Mouse (Mus musculus): ENCODE data around the gene Ccdc146.

Ccdc146 gene

DNA sequence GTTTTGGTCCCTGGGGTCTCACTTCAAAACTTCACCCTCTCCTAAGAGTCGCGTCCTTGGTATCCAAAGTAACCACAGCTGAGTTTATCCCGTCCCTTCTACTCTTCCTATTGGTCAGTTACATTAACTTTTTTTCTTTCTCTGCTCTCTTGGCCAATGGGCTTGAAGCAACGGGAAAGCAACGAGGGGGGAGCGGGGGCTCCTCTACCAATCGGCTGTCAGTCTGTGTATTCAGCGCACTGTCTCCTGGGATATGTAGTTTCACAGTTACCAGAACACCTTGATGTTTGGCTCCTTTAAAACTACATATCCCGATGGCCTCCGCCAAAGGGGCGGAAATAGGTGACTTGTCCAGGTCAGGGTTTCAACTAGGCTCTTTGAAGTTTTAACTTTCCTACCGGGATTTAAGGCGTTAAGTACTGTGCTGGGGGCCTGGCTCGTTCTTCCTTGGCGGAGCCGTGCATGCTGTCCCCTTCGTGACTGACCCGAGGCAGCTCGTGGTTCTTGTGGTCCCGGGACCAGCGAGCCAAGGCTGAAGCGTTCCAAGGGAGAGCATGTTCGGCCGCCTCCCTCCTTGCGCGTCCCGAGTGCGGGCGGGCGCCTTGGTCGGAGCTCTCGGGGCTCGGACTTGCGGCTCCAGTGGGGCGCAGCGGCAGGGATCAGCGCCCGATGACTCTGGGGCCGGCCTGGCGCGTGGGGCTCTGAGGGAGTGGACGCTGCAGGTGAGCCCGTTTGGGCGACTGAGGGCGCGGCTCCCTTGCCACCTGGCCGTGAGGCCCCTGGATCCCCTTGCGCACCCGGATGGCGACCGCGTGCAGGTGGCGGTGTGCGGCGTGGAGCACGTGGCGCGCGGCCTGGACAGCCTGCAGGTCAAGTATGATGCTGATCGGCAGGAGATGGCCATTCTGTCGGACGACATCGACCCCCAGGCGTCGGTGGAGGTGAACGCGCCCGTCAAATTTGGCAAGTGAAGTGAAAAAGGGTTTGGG, at the start of gene Ccdc146, which contains the start of gene Fam185a:
TSS of gene Ccdc146 (minus strand) at position 64 of the 989 bp plus-strand sequence.
TSS of gene Fam185a (plus strand) at position 345 of the 989 bp plus-strand sequence.
- peak; percentile 99 for DNase-seq (ENCODE audit: low spot score)

DNA sequence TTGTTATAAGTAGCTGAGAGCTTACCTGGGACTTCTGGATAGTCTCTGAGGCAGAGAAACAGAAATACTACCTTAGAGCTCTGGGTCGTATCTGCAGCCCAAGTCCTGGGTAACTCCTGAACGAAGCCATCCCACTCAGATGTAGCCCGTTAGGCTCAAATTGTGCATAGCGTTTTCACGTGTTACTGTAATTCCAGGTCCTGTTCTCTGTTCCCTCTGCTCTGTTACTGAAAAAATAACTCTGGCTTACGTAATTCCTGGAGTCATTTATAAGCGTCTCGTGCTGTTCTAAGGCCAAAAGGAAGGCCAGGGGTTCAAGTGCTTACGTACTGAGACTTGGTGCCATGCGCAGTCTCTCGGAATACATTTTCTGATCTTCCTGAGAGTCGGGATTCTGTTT, 43.6 kb upstream of the Ccdc146 start:
- no peak for DNase-seq (ENCODE audit: low spot score)

DNA sequence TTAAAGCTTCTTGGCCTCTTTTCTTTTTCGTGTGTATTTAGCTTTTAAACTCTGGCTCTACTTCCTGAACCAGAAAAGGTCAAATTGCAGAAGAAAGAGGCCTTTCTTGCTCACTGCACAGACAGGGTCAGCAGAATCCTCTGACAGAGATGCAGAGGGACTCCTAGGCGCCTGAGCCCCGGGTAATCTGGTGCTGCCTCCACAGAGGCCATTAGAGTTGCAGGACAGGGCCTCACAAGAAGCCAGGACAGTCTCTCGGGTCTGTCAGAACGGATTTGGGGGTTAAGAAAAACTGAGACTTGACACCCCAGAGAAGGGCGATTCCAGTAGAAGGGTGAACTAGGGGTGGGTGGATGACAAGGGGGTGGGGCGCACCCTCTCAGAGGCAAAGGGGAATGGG, 42.9 kb upstream of the Ccdc146 start:
- DNase-seq (ENCODE audit: low spot score) = no peak

DNA sequence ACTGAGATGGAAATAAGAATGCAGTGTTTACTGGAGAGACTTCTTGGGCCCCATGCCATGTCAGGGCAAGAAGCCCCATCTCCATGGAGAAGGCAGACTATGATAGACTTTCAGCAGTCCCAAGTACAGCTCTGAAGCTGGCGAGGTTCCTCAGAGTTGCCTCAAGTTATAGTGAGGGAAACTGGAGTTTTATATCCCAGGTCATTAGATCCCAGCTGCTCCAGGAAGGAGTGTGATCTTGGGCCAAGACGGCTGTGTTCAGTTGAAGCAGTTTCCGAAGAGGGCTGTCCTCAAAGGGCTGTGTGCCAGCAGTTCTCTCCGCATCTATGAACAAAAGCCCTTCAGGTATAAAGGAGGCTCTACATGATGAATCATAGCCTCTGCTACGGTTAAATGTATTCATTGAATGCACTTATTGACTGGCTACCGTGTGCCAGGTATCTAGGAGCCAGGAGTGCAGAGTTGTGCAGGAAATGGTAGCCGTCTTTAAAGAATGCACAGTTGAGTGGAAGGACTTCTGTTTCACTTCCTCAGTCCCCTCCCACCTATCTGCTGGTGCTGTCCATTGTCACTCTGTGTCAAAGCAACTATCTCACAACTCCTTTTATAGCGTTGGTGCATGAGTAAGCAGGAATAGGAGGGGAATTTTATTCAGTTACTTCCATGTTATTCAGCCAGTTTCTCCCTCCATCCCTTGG, 16.5 kb upstream of the Ccdc146 start:
- DNase-seq (ENCODE audit: low spot score) = no peak

DNA sequence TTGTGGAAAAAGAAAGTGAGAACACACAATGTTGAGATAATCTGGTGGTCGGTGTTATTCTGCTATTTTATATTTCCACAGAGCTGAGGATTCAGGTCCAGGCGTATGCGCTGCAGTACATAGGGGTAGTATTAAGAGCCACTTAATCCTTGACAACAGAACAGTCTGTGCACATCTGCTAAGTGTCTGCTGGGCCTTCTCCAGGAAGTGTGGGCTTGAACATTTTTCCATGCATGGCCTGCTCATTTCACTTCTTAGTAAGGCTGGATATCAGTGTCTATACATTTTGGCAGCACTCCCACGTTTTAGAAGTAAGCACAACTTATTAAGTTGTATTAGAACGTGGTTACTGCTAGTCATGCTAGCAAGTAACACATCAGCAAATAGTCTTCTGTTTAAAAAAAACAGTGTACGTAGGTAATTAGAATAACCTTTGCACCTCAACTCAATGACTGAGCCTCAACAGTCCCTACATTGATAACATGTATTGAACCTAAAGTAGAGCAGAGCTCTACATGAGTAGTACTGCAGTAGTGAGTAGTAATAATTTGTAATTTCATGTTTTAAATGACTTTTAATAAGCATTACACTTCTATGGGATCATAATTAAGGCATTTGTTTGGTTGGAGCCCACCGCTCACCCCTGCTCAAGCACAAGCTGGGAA, 15.1 kb upstream of the Ccdc146 start:
- DNase-seq (ENCODE audit: low spot score) = no peak

DNA sequence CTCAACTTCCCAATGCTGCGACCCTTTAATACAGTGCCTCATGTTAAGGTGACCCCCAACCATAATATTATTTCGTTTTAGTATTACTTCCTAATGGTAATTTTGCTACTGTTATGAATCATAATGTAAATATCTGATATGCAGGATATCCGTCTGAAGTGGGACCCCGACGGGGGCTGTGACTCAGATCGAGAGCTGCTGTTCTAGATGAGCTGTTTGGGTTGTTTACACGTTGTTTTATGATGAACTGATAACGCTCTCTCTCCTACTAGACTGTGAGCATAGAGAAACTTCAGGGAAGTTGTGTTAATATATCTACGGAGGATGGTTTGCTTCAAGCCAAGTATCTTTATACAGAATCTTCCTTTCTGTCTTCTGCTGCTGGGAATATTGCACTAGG, 14.0 kb upstream of the Ccdc146 start:
- no peak for DNase-seq (ENCODE audit: low spot score)

DNA sequence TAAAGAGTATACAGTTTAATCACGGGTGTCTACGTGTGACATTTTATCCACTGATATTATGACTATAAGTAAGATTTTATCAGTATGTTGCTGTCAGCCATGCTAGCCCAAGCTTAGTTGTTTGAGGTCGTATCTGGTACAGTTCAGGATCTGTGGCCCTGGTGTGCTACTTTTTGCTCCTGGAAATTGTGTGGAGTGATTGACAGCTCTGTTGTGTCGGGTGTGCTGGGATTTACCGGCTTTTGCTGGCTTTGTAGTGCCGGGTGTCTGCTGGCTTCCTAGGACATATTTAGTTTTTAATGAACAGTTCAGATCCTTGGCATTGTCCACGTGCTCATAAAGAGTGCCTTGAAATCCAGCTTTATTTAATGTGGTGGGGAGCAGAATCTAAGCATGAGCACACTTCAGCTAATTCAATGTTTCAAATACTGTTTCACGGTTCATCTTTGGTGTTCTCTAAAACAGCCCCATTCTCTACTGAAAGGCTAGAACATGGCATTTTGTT, 12.0 kb upstream of the Ccdc146 start:
- no peak for DNase-seq (ENCODE audit: low spot score)

DNA sequence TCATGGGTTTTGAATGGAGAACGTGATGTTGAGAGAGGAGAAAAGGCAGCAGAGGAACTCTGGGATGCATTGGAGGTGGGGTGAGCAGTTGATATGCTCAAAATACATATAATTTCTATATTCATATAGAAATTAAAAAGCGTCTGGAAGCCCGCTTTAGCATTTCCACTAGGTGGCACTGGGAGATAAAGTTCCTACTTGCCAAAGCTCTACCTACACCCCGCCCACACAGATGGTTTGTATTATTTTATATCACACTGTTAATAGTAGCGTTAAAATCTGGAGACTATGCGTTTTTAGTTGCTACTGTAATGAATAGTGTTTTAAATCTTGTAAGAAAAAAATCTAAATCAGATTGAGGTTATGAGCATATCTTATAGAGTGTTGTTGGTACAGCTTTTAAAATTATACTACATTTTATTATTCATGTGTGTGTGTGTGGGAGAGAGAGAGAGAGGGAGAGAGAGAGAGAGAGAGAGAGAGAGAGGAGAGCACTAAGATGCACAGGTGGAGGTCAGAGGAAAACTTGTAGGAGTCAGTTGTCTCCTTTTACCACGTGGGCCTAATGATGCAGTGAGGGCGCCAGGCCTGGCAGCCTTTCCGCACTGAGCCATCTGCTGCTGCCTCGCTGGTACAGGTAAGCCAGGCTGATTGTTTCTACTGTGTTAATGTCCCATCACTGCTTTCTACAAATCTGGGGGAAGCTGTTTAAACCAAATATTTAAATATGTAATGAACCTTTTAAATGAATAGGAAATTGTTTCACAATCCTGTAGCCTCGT, 9.9 kb upstream of the Ccdc146 start:
- DNase-seq (ENCODE audit: low spot score) = no peak

DNA sequence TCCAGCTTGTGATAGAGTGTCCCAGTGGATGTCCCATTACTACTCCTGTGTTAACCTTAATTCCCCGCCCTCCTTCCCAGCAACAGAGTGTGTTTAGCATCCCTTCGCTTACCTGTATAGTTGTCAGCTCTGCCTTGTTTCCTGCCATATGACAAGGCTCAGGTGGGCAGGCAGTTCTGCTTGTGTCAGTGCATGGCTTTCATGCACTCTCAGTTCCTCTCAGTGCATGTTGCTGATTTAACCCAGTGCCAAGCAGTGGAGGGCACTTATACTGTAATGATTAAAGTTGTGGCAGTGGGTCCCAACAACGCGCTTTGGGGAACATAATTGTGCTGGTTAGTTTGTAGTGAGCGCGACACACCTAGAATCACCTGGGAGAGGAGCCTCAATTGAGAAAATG, 2.2 kb upstream of the Ccdc146 start:
- DNase-seq (ENCODE audit: low spot score) = no peak

DNA sequence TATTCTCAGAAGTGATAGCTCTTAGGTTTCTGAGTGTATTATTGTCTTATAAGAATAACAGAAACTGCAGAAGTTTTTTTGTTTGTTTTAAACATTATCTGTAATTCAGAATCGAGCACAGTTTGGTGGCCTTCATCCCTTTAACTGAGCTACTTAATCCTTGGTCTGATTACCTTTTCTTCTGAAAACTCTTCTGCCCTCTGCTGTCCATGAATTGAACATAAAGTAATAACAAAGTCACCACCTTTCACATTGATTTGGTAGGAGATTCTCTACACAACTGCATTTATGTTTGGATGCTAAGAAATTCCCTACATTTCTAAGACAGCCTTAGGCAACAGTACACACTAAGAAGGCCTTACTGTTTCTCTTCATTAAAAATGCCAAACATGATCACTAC, 3.9 kb downstream of the Ccdc146 start:
- DNase-seq (ENCODE audit: low spot score) = peak; percentile 56

DNA sequence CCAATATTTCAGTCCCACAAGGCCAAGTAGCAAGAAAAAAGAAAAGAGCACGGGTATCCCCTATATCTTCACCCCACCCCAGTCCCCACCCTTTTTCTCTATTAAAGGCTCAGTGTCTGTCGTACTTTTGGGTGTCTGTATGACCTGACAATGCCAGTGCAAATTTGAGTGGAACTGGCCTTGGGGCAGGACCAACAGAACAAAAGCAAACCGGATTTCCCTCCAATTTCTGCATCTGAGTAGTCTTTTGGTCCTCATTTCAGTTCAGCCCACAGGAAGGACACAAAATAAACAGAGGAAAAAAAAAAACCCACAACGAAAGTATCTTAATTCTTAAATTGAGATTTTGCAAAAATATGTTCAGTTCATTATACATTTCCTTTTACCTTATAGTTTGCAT, 5.9 kb downstream of the Ccdc146 start:
- DNase-seq (ENCODE audit: low spot score) = no peak

DNA sequence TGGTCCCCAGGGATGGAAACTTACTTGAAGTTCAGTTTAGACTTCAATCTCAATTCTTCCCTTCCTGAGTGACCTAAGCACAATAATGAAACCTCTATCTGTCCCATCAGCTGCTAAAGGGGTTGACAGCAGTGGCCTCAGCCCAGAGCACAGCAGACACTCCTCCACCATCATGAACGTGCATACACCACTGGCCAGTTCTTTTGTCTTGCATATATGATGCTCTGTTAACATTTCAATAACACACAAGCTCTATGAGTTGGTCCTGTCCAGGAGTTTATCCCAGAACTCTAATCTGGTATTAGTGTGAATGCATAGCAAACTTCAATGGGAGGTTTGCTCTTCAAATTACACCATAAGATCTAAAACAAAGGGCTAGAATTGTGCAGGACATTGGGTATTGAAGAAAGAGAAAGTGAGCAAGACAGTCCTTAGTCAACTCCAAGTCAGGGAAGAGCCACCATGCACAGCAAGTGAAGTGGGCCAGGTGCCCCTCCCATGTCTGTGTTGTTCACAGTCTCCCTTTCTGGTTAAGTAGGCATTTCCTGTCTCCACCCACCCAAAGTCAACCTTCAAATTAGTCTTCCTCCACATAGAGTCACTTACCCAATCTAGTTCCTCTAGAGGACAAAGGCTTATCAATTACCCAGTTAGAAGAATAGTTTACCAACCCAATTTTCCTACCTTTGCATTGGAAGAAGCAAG, 10.2 kb downstream of the Ccdc146 start:
- DNase-seq (ENCODE audit: low spot score) = peak; percentile 15

DNA sequence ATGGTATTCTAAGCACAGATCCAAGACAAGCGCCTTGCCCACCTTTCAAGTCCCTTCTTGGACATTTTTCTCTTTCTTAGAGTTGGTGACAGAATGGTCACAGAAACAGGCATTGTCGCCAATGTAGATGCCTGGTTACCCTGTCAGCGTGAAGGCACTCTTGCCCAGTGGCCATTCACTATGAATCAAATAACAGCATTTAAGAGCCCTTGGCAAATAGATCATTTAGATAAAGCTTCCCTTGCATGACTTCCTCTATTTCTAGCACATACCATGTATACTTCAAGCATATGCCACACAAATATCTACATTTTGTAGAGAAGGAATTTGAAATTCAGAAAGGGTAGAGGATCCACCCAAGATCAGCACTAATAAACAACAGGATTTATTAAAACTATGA, 11.2 kb downstream of the Ccdc146 start:
- no peak for DNase-seq (ENCODE audit: low spot score)

DNA sequence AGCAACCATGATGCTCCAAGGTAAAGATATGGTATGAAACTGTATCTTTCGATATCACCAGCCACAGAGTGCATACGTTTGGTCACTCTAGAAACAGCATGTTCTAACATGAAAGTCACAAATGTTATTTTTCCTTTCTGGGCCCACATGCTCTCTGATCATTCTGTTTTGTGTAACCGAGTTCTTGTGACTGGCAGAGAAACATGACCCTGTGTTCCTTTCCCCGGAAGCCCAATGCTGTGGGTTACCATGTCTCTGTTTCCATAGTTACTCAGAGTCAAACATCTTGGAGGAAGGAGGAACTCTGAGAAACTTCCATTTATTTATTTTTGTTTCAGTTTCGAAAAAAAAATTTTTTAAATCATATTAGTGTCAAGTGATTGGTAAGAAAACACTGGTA, 12.4 kb downstream of the Ccdc146 start:
- peak; percentile 49 for DNase-seq (ENCODE audit: low spot score)

DNA sequence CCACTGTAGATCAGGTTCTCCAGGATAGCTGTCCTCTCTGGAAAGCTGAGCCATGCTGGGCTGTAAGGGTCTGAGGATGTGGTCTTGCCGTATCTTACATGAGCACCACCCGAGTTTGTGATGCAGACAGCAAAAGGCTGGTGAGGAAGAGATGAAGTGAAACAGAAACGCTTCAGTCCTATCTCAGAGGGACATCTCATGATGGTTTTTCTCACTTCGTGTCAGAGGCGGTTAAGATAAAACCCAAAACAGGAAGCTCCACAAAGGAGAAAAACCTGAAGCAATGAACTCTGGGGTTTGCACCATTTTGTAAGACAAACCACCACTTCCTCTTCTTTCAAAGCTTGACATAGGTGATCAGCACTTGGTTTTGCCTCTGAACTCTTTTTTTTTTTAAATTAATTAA, 13.2 kb downstream of the Ccdc146 start:
- DNase-seq (ENCODE audit: low spot score) = peak; percentile 78

DNA sequence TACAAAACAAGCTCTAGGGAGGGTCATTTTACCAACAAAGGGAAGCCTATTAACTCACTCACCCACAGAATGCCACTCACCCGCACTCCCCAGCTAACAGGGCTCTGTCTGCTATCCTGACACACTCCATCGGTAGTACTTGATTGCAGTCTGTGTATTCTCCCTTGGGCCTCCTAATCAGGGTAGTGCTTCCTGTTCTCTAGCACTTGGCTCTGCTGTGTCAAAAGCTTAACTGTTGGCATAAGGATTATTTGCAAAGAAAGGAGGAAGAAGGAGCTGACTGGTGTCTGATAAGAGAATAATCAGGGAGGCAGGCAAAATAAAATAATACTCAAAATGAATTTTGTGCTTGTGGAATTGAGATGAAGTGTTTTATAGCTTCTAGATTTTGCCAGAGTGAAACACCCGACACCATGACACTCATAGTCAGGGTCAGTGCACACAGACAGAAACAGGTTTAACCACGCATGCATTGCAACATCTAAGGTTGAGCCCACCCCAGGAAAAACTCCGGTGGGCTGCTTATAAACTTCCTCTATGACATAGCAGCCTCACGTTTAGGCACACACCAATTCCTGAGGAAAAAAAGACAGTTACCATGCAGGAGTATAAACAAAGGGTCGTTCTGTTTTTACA, 29.2 kb downstream of the Ccdc146 start:
- no peak for DNase-seq (ENCODE audit: low spot score)

DNA sequence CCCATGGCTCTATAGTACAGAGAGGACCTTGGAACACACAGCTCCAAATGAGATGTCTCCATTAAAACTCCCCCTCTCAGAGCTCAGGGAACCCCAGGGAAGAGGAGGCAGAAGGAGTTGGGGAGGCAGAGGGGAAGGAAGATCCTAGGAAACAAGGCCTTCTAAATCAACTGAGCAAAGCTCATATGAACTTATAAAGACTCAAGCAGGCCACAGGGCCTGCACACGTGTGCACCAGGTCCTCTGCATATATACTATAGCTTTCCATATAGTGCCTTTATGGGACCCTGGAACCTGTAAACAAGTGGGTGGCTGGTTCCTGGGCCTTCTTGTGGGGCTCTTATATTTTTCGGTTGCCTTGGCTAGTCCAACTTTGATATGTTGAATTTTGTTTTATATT, 29.9 kb downstream of the Ccdc146 start:
- DNase-seq (ENCODE audit: low spot score) = no peak

DNA sequence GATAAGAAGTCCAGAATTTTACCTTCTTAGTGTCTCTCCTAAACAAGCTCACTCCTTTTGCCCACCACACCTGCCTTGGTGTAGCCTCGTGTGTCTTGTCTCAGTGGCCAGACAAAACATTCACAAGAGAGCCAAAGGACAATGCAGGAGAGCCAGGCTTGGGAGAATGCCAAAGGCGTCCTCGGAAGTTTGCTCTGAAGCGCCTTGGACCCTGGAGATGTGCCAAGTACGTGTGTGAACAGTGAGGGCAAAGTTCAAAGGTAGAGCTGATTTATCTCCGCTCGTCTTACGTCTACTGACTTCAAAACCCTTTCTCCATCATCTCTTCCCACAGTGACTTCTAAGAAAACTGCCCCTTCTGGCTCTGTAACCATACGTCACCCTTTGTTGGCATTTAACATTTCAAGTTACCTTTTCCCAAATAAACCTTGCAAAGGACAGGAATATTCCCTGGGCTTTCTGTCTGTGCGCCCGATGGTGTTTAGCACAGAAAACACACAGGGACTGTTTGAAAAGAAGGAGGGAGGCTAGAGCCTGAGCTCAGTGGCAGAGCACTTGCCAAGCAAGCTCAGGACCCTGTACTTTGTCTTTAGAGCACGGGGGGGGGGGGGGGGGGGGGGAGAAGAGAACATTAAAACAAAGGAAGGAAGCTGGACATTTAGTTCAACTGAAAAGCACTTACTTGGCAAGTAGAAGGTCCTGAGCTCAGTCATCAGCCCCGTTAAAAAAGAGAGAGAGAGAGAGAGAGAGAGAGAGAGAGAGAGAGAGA, 32.7 kb downstream of the Ccdc146 start:
- DNase-seq (ENCODE audit: low spot score) = no peak

DNA sequence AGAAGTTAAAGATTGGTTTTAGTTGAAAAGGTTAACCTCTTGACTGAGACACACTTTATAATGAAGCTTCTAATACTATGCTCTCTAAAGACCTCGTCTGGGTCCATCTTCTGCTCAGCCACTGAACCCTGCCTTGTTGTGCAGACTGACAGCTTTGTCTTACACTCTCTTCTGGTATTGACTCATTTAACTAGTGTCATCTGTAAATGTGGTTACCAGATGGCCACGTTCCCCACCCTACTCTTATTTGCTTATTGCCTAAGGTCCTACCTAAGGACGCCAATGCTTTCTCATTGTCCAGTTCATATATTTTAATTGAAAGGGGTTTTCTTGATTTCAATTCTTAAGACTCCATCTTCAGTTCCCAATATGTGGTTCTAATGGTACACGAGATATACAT, 35.6 kb downstream of the Ccdc146 start:
- no peak for DNase-seq (ENCODE audit: low spot score)

DNA sequence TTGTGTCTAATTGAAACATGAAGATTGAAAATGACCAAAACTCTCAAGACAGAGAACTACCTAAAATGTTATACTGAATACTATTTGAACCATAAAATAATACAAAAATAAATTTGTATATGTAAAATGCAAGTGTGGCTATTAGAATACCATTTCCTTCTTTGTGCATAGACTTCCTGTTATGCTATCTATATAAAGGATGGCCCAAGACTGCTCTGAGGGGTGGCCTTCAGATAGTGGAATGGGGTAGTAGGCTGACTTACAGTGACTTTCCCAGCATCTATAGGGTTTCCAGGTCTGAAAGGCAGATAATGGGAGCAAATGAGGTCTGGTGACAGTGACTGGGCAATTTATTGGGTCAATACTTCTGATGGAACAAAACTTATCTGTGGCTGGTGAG, 37.1 kb downstream of the Ccdc146 start:
- no peak for DNase-seq (ENCODE audit: low spot score)

All from lung, postnatal 25 days (tissue).